Mouse (Mus musculus) heart, adult 18-20 months (tissue): Measurements from ENCODE around the gene Lmbrd1. TPM values are rescaled to one million over a fixed set of nuclear protein-coding genes. Genes with fewer than 3 reads are reported as not detected.
"Not testable (repeated sequence)": the region's sequence is repeated elsewhere in the genome, so short reads cannot be mapped to it uniquely, and the experiment has no call there.

Experiments used
- DNase-seq, 2 experiments: peaks; one replicate each; pipeline ENCODE4 v3.0.0; 2021 to 2022; ENCODE audit warnings: mixed read lengths in 1 of 2
- total RNA-seq, 2 experiments: library from RNA; stranded (reverse); gene quantifications; 2 replicates each; pipeline ENCODE4 v1.2.3; 2021

Gene Lmbrd1
- total RNA-seq, 2 experiments from 2014 or later: 38.9 to 45.4 TPM

- no peak for DNase-seq
These were observed 41.8 kb downstream of the Lmbrd1 start for GRCm38 (mm10) chr1:24720209-24720608.

- DNase-seq: no peak
These were observed 51.4 kb downstream of the Lmbrd1 start for GRCm38 (mm10) chr1:24729784-24730183.

GRCm38 (mm10) chr1:24732286-24732685 is 53.9 kb downstream of the Lmbrd1 start:
- no peak for DNase-seq

- DNase-seq: no peak
These were observed 56.4 kb downstream of the Lmbrd1 start for GRCm38 (mm10) chr1:24734866-24735265.

- DNase-seq: no peak
These were observed 62.5 kb downstream of the Lmbrd1 start for GRCm38 (mm10) chr1:24740903-24741302.

- DNase-seq: no peak
These were observed 63.1 kb downstream of the Lmbrd1 start for GRCm38 (mm10) chr1:24741552-24741951.

- DNase-seq: no peak
These were observed 64.9 kb downstream of the Lmbrd1 start for GRCm38 (mm10) chr1:24743191-24743924.

GRCm38 (mm10) chr1:24752715-24753114 is 74.3 kb downstream of the Lmbrd1 start:
- DNase-seq: no peak

- DNase-seq: no peak
These were observed 80.1 kb downstream of the Lmbrd1 start for GRCm38 (mm10) chr1:24758516-24758915.

GRCm38 (mm10) chr1:24766466-24766865 is 88.0 kb downstream of the Lmbrd1 start:
- DNase-seq: no peak

GRCm38 (mm10) chr1:24767197-24767596 is 88.8 kb downstream of the Lmbrd1 start:
- not testable (repeated sequence) for DNase-seq

- no peak for DNase-seq
These were observed 95.2 kb downstream of the Lmbrd1 start for GRCm38 (mm10) chr1:24773642-24774041.

- no peak for DNase-seq
These were observed 98.1 kb downstream of the Lmbrd1 start for GRCm38 (mm10) chr1:24776576-24776975.

GRCm38 (mm10) chr1:24793168-24793567 is 114.7 kb downstream of the Lmbrd1 start:
- DNase-seq: no peak

GRCm38 (mm10) chr1:24807971-24808370 is 129.5 kb downstream of the Lmbrd1 start:
- not testable (repeated sequence) for DNase-seq

Other genes starting within 250 kb of the Lmbrd1 start
- gene Col19a1, start 91.2 kb upstream of the Lmbrd1 start, total RNA-seq: under 1 TPM; 0.05 to 0.08 TPM